Mouse (Mus musculus): ENCODE measurements around the gene Gimap9. TPM values are rescaled to one million over a fixed set of nuclear protein-coding genes. Genes with fewer than 3 reads are reported as not detected.
A peak's percentile ranks its signal among the peaks of the same experiment; 100 is the strongest.

Gene Gimap9
- polyA plus RNA-seq (2014; fragmentation: Nextera tagmentation; extraction: Ambion mirVana): 8.8 and 10.6 TPM in 2 replicates

GRCm38 (mm10) chr6:48675931-48676859 is at the start of gene Gimap9:
TSS of gene Gimap9 (plus strand) at chr6:48676129.
- H3K27ac ChIP-seq (ENCODE audit: low read depth, low read length): no peak within 1 kb of the TSS
- 26% methylated on average over 13 of the region's 13 CpGs for WGBS (ENCODE audit: insufficient replicate concordance)
- no peak for ATAC-seq (replicated peaks; ENCODE audit: insufficient number of reproducible peaks, low FRiP score, low TSS enrichment)
- no peaks in the 10 kb centered on the region for H3K4me1 ChIP-seq (ENCODE audit: control insufficient read depth, insufficient read depth, low read length)
- peak within 1 kb of the TSS; percentile 59 for H3K4me2 ChIP-seq
- H3K4me3 ChIP-seq (ENCODE audit: low read depth, low read length): peak within 1 kb of the TSS; percentile 37
- no peaks in the 10 kb centered on the region for H3K27me3 ChIP-seq (ENCODE audit: control insufficient read depth, insufficient read depth, low read length)
- peak within 1 kb of the TSS; percentile 56 for H3K9ac ChIP-seq (ENCODE audit: low read depth, low read length)
- H3K9me3 ChIP-seq (replicated peaks; ENCODE audit: control insufficient read depth, low read length): no peaks in the 10 kb centered on the region
- no peaks in the 10 kb centered on the region for H3K36me3 ChIP-seq (ENCODE audit: control insufficient read depth, insufficient read depth, low read length)

- H3K27me3 ChIP-seq (ENCODE audit: control insufficient read depth, insufficient read depth, low read length): peaks cover 32% of the 10 kb centered on the region
- peak within 1 kb of the TSS; percentile 69 for H3K9ac ChIP-seq (ENCODE audit: low read depth, low read length)
- peaks cover 21% of the 10 kb centered on the region for H3K4me1 ChIP-seq (ENCODE audit: control insufficient read depth, insufficient read depth, low read length)
- peak within 1 kb of the TSS; percentile 48 for H3K4me3 ChIP-seq (ENCODE audit: low read depth, low read length)
- no peak within 1 kb of the TSS for H3K27ac ChIP-seq (ENCODE audit: low read depth, low read length)
- peak within 1 kb of the TSS; percentile 79 for H3K4me2 ChIP-seq
- WGBS (ENCODE audit: insufficient replicate concordance): 41% methylated on average over 8 of the region's 8 CpGs
- no peak for ATAC-seq (replicated peaks; ENCODE audit: insufficient number of reproducible peaks, low FRiP score, low TSS enrichment)
- H3K36me3 ChIP-seq (ENCODE audit: control insufficient read depth, insufficient read depth, low read length): no peaks in the 10 kb centered on the region
- H3K9me3 ChIP-seq (replicated peaks; ENCODE audit: control insufficient read depth, low read length): no peaks in the 10 kb centered on the region
These were observed 49.5 kb upstream of the Gimap9 start, which contains the start of gene AI854703 for GRCm38 (mm10) chr6:48626464-48626863. TSS of gene AI854703 (plus strand) at chr6:48626764.

- H3K27me3 ChIP-seq (ENCODE audit: control insufficient read depth, insufficient read depth, low read length): peaks cover 32% of the 10 kb centered on the region
- H3K4me1 ChIP-seq (ENCODE audit: control insufficient read depth, insufficient read depth, low read length): peaks cover 21% of the 10 kb centered on the region
- H3K4me3 ChIP-seq (ENCODE audit: low read depth, low read length): peak overlapping the region; percentile 48
- ATAC-seq (replicated peaks; ENCODE audit: insufficient number of reproducible peaks, low FRiP score, low TSS enrichment): no peak
- H3K9me3 ChIP-seq (replicated peaks; ENCODE audit: control insufficient read depth, low read length): no peaks in the 10 kb centered on the region
- H3K36me3 ChIP-seq (ENCODE audit: control insufficient read depth, insufficient read depth, low read length): no peaks in the 10 kb centered on the region
- WGBS (ENCODE audit: insufficient replicate concordance): under 1% methylated on average over 32 of the region's 32 CpGs
- H3K27ac ChIP-seq (ENCODE audit: low read depth, low read length): no peak overlapping the region
- H3K9ac ChIP-seq (ENCODE audit: low read depth, low read length): peak overlapping the region; percentile 69
- H3K4me2 ChIP-seq: peak overlapping the region; percentile 79
These were observed 48.9 kb upstream of the Gimap9 start for GRCm38 (mm10) chr6:48626984-48627383.

GRCm38 (mm10) chr6:48627511-48627924 is 48.4 kb upstream of the Gimap9 start:
- 5% methylated on average over 7 of the region's 7 CpGs for WGBS (ENCODE audit: insufficient replicate concordance)
- peaks cover 32% of the 10 kb centered on the region for H3K27me3 ChIP-seq (ENCODE audit: control insufficient read depth, insufficient read depth, low read length)
- H3K9me3 ChIP-seq (replicated peaks; ENCODE audit: control insufficient read depth, low read length): no peaks in the 10 kb centered on the region
- peaks cover 21% of the 10 kb centered on the region for H3K4me1 ChIP-seq (ENCODE audit: control insufficient read depth, insufficient read depth, low read length)
- no peak overlapping the region for H3K27ac ChIP-seq (ENCODE audit: low read depth, low read length)
- no peak for ATAC-seq (replicated peaks; ENCODE audit: insufficient number of reproducible peaks, low FRiP score, low TSS enrichment)
- peak overlapping the region; percentile 79 for H3K4me2 ChIP-seq
- H3K4me3 ChIP-seq (ENCODE audit: low read depth, low read length): peak overlapping the region; percentile 48
- peak overlapping the region; percentile 69; the same call in 1 of the 2 replicates for H3K9ac ChIP-seq (ENCODE audit: low read depth, low read length)
- no peaks in the 10 kb centered on the region for H3K36me3 ChIP-seq (ENCODE audit: control insufficient read depth, insufficient read depth, low read length)

GRCm38 (mm10) chr6:48628377-48628776 is 47.6 kb upstream of the Gimap9 start:
- WGBS (ENCODE audit: insufficient replicate concordance): 56% methylated on average over 3 of the region's 3 CpGs
- no peaks in the 10 kb centered on the region for H3K36me3 ChIP-seq (ENCODE audit: control insufficient read depth, insufficient read depth, low read length)

GRCm38 (mm10) chr6:48628808-48629660 is 46.9 kb upstream of the Gimap9 start:
- Histone ChIP-seq H3K4me3 (ENCODE audit: low read depth, low read length) (peak overlapping the region; percentile 37), H3K9ac (ENCODE audit: low read depth, low read length) (peak overlapping the region; percentile 65), H3K27me3 (ENCODE audit: control insufficient read depth, insufficient read depth, low read length) (peaks cover 32% of the 10 kb centered on the region), H3K4me2 (peak overlapping the region; percentile 89), H3K27ac (ENCODE audit: low read depth, low read length) (no peak overlapping the region), H3K36me3 (ENCODE audit: control insufficient read depth, insufficient read depth, low read length) (no peaks in the 10 kb centered on the region), H3K9me3 (replicated peaks; ENCODE audit: control insufficient read depth, low read length) (no peaks in the 10 kb centered on the region), H3K4me1 (ENCODE audit: control insufficient read depth, insufficient read depth, low read length) (peaks cover 21% of the 10 kb centered on the region)
- WGBS (ENCODE audit: insufficient replicate concordance): 5% methylated on average over 54 of the region's 54 CpGs
- ATAC-seq (replicated peaks; ENCODE audit: insufficient number of reproducible peaks, low FRiP score, low TSS enrichment): 0 out of 2 replicates have a peak, but pooled peaks have one; percentile 16

More at GRCm38 (mm10) chr6:48628377-48628776, 47.6 kb upstream of the Gimap9 start:
- Histone ChIP-seq H3K4me1 (ENCODE audit: control insufficient read depth, insufficient read depth, low read length) (peaks cover 21% of the 10 kb centered on the region), H3K9ac (ENCODE audit: low read depth, low read length) (no peak overlapping the region), H3K27ac (ENCODE audit: low read depth, low read length) (no peak overlapping the region), H3K4me3 (ENCODE audit: low read depth, low read length) (no peak overlapping the region), H3K4me2 (no peak overlapping the region), H3K27me3 (ENCODE audit: control insufficient read depth, insufficient read depth, low read length) (peaks cover 32% of the 10 kb centered on the region), H3K9me3 (replicated peaks; ENCODE audit: control insufficient read depth, low read length) (no peaks in the 10 kb centered on the region)
- no peak for ATAC-seq (replicated peaks; ENCODE audit: insufficient number of reproducible peaks, low FRiP score, low TSS enrichment)

- 0 out of 2 replicates have a peak, but pooled peaks have one; percentile 33 for ATAC-seq (replicated peaks; ENCODE audit: insufficient number of reproducible peaks, low FRiP score, low TSS enrichment)
- H3K27me3 ChIP-seq (ENCODE audit: control insufficient read depth, insufficient read depth, low read length): peaks cover 32% of the 10 kb centered on the region
These were observed 46.3 kb upstream of the Gimap9 start for GRCm38 (mm10) chr6:48629661-48630034.

GRCm38 (mm10) chr6:48630831-48631230 is 45.1 kb upstream of the Gimap9 start:
- no peaks in the 10 kb centered on the region for H3K36me3 ChIP-seq (ENCODE audit: control insufficient read depth, insufficient read depth, low read length)
- peaks cover 21% of the 10 kb centered on the region for H3K4me1 ChIP-seq (ENCODE audit: control insufficient read depth, insufficient read depth, low read length)
- no peak for ATAC-seq (replicated peaks; ENCODE audit: insufficient number of reproducible peaks, low FRiP score, low TSS enrichment)
- no peak overlapping the region for H3K27ac ChIP-seq (ENCODE audit: low read depth, low read length)
- no peaks in the 10 kb centered on the region for H3K9me3 ChIP-seq (replicated peaks; ENCODE audit: control insufficient read depth, low read length)
- H3K4me2 ChIP-seq: no peak overlapping the region
- WGBS (ENCODE audit: insufficient replicate concordance): 78% methylated on average over 8 of the region's 8 CpGs
- peaks cover 27% of the 10 kb centered on the region for H3K27me3 ChIP-seq (ENCODE audit: control insufficient read depth, insufficient read depth, low read length)
- H3K4me3 ChIP-seq (ENCODE audit: low read depth, low read length): no peak overlapping the region
- H3K9ac ChIP-seq (ENCODE audit: low read depth, low read length): no peak overlapping the region

More at GRCm38 (mm10) chr6:48629661-48630034, 46.3 kb upstream of the Gimap9 start:
- Histone ChIP-seq H3K4me3 (ENCODE audit: low read depth, low read length) (peak overlapping the region; percentile 37), H3K4me1 (ENCODE audit: control insufficient read depth, insufficient read depth, low read length) (peaks cover 21% of the 10 kb centered on the region), H3K27ac (ENCODE audit: low read depth, low read length) (no peak overlapping the region), H3K4me2 (peak overlapping the region; percentile 89), H3K36me3 (ENCODE audit: control insufficient read depth, insufficient read depth, low read length) (no peaks in the 10 kb centered on the region), H3K9me3 (replicated peaks; ENCODE audit: control insufficient read depth, low read length) (no peaks in the 10 kb centered on the region), H3K9ac (ENCODE audit: low read depth, low read length) (peak overlapping the region; percentile 65)
- WGBS (ENCODE audit: insufficient replicate concordance): 14% methylated on average over 13 of the region's 13 CpGs

All from heart, embryonic 11.5 days (tissue).